Mouse (Mus musculus): ENCODE measurements around the gene Gm525. TPM values are rescaled to one million over a fixed set of nuclear protein-coding genes. Genes with fewer than 3 reads are reported as not detected.

The Gm525 gene
- total and polyA plus RNA-seq, 2 experiments from 2014 or later, result 0.30 TPM; not detected in 1

- no peak overlapping the region for H3K27ac ChIP-seq (ENCODE audit: low read depth, low read length)
- no peak overlapping the region for H3K9ac ChIP-seq
- H3K27me3 ChIP-seq (ENCODE audit: insufficient read depth, low read length), result no peaks in the 10 kb centered on the region
- TF ChIP-seq CTCF (IDR thresholded peaks at IDR 0.05; ENCODE audit: low read depth), result no peak
- no peaks in the 10 kb centered on the region for H3K36me3 ChIP-seq (ENCODE audit: insufficient read depth)
- no peaks in the 10 kb centered on the region for H3K4me1 ChIP-seq (ENCODE audit: insufficient read depth)
- ATAC-seq (no peak), DNase-seq (no peak)
- H3K9me3 ChIP-seq (ENCODE audit: low read length), result no peaks in the 10 kb centered on the region
- 94% methylated on average over 14 of the region's 14 CpGs for WGBS
- H3K4me3 ChIP-seq (ENCODE audit: low read depth, low read length), result no peak overlapping the region
- no peak overlapping the region for H3K4me2 ChIP-seq (ENCODE audit: low read depth)
Observed at GRCm38 (mm10) chr11:89103166-89103565, 29.5 kb downstream of the Gm525 start.

GRCm38 (mm10) chr11:89105211-89105610 lies 31.6 kb downstream of the Gm525 start:
- no peak for ATAC-seq
- TF ChIP-seq CTCF (IDR thresholded peaks at IDR 0.05; ENCODE audit: low read depth), result no peak
- 96% methylated on average over 8 of the region's 8 CpGs for WGBS

GRCm38 (mm10) chr11:89105823-89106222 lies 32.2 kb downstream of the Gm525 start:
- Histone ChIP-seq H3K9me3 (ENCODE audit: low read length) (no peaks in the 10 kb centered on the region), H3K4me1 (ENCODE audit: insufficient read depth) (no peaks in the 10 kb centered on the region), H3K4me2 (ENCODE audit: low read depth) (no peak overlapping the region), H3K4me3 (ENCODE audit: low read depth, low read length) (no peak overlapping the region), H3K9ac (no peak overlapping the region), H3K27ac (ENCODE audit: low read depth, low read length) (no peak overlapping the region), H3K27me3 (ENCODE audit: insufficient read depth, low read length) (no peaks in the 10 kb centered on the region), H3K36me3 (ENCODE audit: insufficient read depth) (no peaks in the 10 kb centered on the region)
- 88% methylated on average over 11 of the region's 11 CpGs for WGBS
- DNase-seq (no peak), ATAC-seq (no peak)
- TF ChIP-seq CTCF (IDR thresholded peaks at IDR 0.05; ENCODE audit: low read depth), result no peak

More at GRCm38 (mm10) chr11:89105211-89105610, 31.6 kb downstream of the Gm525 start:
- H3K9me3 ChIP-seq (ENCODE audit: low read length), result no peaks in the 10 kb centered on the region
- H3K27ac ChIP-seq (ENCODE audit: low read depth, low read length), result no peak overlapping the region
- H3K4me1 ChIP-seq (ENCODE audit: insufficient read depth), result no peaks in the 10 kb centered on the region
- no peaks in the 10 kb centered on the region for H3K27me3 ChIP-seq (ENCODE audit: insufficient read depth, low read length)
- no peak for DNase-seq
- H3K36me3 ChIP-seq (ENCODE audit: insufficient read depth), result no peaks in the 10 kb centered on the region
- no peak overlapping the region for H3K9ac ChIP-seq
- H3K4me3 ChIP-seq (ENCODE audit: low read depth, low read length), result no peak overlapping the region
- no peak overlapping the region for H3K4me2 ChIP-seq (ENCODE audit: low read depth)

- Histone ChIP-seq H3K27me3 (ENCODE audit: insufficient read depth, low read length) (no peaks in the 10 kb centered on the region), H3K9ac (no peak overlapping the region), H3K36me3 (ENCODE audit: insufficient read depth) (no peaks in the 10 kb centered on the region), H3K4me1 (ENCODE audit: insufficient read depth) (no peaks in the 10 kb centered on the region), H3K4me3 (ENCODE audit: low read depth, low read length) (no peak overlapping the region), H3K4me2 (ENCODE audit: low read depth) (no peak overlapping the region), H3K9me3 (ENCODE audit: low read length) (no peaks in the 10 kb centered on the region), H3K27ac (ENCODE audit: low read depth, low read length) (no peak overlapping the region)
- WGBS, result 33% methylated on average over 12 of the region's 12 CpGs
- ATAC-seq (no peak), DNase-seq (no peak)
- no peak for TF ChIP-seq CTCF (IDR thresholded peaks at IDR 0.05; ENCODE audit: low read depth)
Observed at GRCm38 (mm10) chr11:89107180-89107807, 33.7 kb downstream of the Gm525 start.

- 22% methylated on average over 13 of the region's 13 CpGs for WGBS
- TF ChIP-seq CTCF (IDR thresholded peaks at IDR 0.05; ENCODE audit: low read depth), result no peak
- Histone ChIP-seq H3K4me3 (ENCODE audit: low read depth, low read length) (no peak overlapping the region), H3K27ac (ENCODE audit: low read depth, low read length) (no peak overlapping the region), H3K36me3 (ENCODE audit: insufficient read depth) (no peaks in the 10 kb centered on the region), H3K9me3 (ENCODE audit: low read length) (no peaks in the 10 kb centered on the region), H3K27me3 (ENCODE audit: insufficient read depth, low read length) (no peaks in the 10 kb centered on the region), H3K9ac (no peak overlapping the region), H3K4me1 (ENCODE audit: insufficient read depth) (no peaks in the 10 kb centered on the region), H3K4me2 (ENCODE audit: low read depth) (no peak overlapping the region)
- no peak for DNase-seq
- no peak for ATAC-seq
Observed at GRCm38 (mm10) chr11:89124411-89124810, 50.8 kb downstream of the Gm525 start.

- H3K9me3 ChIP-seq (ENCODE audit: low read length), result no peaks in the 10 kb centered on the region
Observed at GRCm38 (mm10) chr11:89130856-89131255, 57.2 kb downstream of the Gm525 start.

GRCm38 (mm10) chr11:89132406-89132805 lies 58.8 kb downstream of the Gm525 start:
- Histone ChIP-seq H3K27me3 (ENCODE audit: insufficient read depth, low read length) (no peaks in the 10 kb centered on the region), H3K9ac (no peak overlapping the region), H3K4me2 (ENCODE audit: low read depth) (no peak overlapping the region), H3K4me3 (ENCODE audit: low read depth, low read length) (no peak overlapping the region), H3K9me3 (ENCODE audit: low read length) (no peaks in the 10 kb centered on the region), H3K27ac (ENCODE audit: low read depth, low read length) (no peak overlapping the region), H3K36me3 (ENCODE audit: insufficient read depth) (no peaks in the 10 kb centered on the region), H3K4me1 (ENCODE audit: insufficient read depth) (no peaks in the 10 kb centered on the region)
- 79% methylated on average over 7 of the region's 7 CpGs for WGBS
- ATAC-seq, result no peak
- no peak for TF ChIP-seq CTCF (IDR thresholded peaks at IDR 0.05; ENCODE audit: low read depth)
- no peak for DNase-seq

More at GRCm38 (mm10) chr11:89130856-89131255, 57.2 kb downstream of the Gm525 start:
- Histone ChIP-seq H3K27me3 (ENCODE audit: insufficient read depth, low read length) (no peaks in the 10 kb centered on the region), H3K4me3 (ENCODE audit: low read depth, low read length) (no peak overlapping the region), H3K4me1 (ENCODE audit: insufficient read depth) (no peaks in the 10 kb centered on the region), H3K9ac (no peak overlapping the region), H3K4me2 (ENCODE audit: low read depth) (no peak overlapping the region), H3K27ac (ENCODE audit: low read depth, low read length) (no peak overlapping the region), H3K36me3 (ENCODE audit: insufficient read depth) (no peaks in the 10 kb centered on the region)
- TF ChIP-seq CTCF (IDR thresholded peaks at IDR 0.05; ENCODE audit: low read depth), result no peak
- DNase-seq (no peak), ATAC-seq (no peak)
- WGBS, result 61% methylated on average over 4 of the region's 4 CpGs
